Mouse (Mus musculus) gastrocnemius, postnatal 14 days (tissue): ENCODE data around the gene Gfi1. TPM values are rescaled to one million over a fixed set of nuclear protein-coding genes. Genes with fewer than 3 reads are reported as not detected.

Experiments
- DNase-seq: peaks from one replicate; pipeline ENCODE4 v3.0.0; 2021; ENCODE audit warnings: mixed read lengths
- intact Hi-C: fragments of 180-260 bp; cut with DNase I; formaldehyde crosslinking; loops from one replicate; pipeline ENCODE4 v1.15.1; 2025; ENCODE audit warnings: low total_unique reads
- long read RNA-seq, 2 experiments: library from polyadenylated mRNA; stranded (forward); transcript quantifications; one replicate each; pipeline ENCODE4 v2.0.0; 2021
- total RNA-seq, 2 experiments: library from RNA; stranded (reverse); gene quantifications; 2 replicates each; pipeline ENCODE4 v1.2.3; 2021

Gfi1 gene
- not detected for total RNA-seq
- long read RNA-seq, experiment 1, result 0 reads
- long read RNA-seq, experiment 2, result 0 reads

DNA sequence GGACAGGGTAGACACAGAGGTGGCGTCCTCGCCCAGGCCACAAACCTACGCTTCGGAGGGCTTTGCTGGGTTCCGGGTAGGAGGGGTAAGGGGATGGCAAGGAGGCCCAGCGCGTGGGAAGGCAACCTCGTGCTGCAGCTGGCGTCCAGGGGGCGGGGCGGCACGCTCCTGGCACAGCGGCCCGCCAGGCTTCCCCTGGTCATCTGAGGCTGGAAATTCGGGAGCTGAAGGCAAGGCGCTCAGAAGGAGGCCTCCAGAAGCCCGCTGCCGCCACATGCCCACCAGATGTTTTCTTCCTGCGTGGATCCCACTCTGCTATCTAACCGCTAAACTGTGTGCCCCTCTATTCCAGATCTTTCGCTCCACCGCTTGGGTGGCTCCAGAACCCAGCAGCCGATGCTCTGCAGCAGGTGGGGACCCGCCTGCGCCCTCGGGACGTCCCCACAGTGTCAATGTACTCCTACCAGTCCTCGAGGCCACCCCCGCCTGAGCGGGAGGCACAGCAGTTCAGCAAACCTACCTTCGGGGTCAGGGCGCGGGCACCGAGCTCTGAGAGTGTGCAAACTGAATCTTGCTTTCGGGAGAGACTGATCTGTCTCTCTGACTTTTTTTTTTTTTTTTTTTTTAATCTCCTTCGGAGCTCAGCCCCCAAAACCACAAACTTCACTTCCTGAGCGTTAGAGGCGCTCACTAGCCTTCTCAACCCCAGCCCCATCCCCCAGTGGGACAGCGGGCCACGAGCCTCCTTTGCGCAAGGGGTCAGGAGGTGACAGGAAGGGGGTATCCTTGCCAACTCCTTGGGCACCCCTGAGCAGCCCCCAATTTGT, at the start of gene Gfi1:
Gfi1 (minus strand) TSS at position 602 of the 827 bp plus-strand sequence.
- peak; percentile 14 for DNase-seq

DNA sequence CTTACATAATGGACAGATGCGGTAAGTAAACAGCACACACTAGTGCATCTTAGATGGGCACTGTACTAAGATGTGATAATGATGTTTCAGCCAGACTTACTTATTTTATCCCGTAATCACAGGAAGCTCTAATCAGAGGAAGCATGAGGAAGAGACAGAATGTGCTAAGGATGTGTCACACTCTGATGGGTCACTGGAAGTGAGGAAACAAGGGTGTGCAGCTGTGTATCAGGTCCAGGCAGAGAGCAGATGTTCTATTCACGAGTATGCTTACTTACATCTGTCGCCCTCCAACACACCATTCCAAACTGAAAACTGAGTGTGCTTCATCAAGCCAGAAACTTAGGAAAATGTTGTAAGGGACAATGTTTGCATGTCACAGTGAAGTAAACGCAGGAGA, 46.2 kb upstream of the Gfi1 start:
- intact Hi-C loops, result no loop called here
- DNase-seq, result no peak

More for the DNA sequence above, at the start of gene Gfi1:
- intact Hi-C loops, result no loop called here

DNA sequence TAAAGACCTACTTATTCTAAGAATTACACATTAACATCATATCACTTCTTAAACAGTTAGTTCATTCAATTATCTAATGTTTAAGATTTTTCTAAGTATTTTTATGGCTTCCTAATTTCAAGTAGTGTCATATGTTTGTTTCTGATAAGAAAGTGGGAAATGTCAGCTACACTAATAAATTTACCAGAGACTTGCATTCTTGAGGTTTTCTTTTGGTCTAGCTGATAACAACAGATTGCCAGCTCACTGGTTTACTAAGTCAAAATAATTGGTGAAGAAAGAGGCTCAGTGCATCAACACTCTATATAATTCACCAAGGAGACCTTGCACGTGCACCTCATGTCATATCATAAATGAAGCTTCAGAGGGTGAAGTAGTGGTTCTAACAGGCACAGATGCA, 42.4 kb upstream of the Gfi1 start:
- intact Hi-C loops, result no loop called here

DNA sequence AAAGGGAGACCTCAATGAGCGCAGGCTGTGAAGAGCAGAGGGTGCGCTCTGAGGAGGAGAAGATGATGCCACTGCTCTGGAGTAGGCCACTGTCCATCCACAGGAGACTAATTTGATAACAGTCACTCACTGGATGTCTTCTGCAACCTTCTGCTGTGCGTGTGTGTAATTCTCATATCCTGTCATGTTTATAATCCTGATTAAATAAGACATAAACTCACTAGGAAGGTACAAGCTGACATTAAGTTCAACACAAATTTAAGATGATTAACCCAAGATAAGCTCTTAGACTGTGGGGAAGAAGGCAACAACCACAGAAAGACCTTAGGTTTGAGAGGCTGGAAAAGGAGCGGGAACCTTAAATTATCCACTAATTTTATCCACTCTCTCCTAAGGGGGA, 40.1 kb upstream of the Gfi1 start:
- intact Hi-C loops, result no loop called here

More for the DNA sequence above, 42.4 kb upstream of the Gfi1 start:
- DNase-seq, result no peak

DNA sequence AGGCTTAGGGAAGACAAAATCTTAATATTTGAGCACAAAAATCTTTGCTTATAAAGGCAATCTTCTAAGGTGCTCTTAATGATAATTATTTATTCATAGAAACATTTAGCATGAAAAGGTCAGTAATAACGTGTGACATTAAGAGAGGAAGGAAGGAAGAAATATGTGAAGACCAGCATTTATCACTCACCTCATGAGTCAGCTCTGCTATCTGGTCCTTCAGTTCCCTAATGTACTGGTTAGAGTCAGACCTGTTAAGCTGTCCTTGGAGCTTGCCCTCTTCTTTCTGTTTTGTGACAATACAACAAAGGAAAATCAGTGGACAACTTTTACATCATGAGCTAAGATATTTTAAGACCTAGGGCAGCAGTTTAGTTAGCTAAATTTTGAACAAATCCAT, 38.6 kb upstream of the Gfi1 start:
- intact Hi-C loops, result no loop called here

More for the DNA sequence above, 40.1 kb upstream of the Gfi1 start:
- DNase-seq, result no peak

DNA sequence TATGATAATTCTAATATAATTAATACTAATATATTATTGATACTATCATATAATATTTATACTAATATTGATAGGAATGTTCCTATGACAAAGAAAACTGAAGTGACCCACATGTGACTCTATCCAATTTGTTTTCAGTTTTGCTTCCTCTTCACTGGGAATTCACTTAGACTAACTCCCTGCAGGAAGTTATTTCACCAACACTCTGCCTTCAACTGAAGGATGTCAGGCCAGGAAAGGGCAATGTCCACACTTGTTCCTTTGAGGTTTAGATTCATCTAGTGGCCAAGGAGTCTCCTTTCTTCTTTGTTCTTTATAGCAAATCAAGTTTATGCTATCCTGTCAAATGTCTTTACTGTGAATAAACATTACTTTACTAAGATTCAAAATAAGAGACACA, 37.8 kb upstream of the Gfi1 start:
- DNase-seq, result no peak
- intact Hi-C loops, result no loop called here

More for the DNA sequence above, 38.6 kb upstream of the Gfi1 start:
- DNase-seq, result no peak

DNA sequence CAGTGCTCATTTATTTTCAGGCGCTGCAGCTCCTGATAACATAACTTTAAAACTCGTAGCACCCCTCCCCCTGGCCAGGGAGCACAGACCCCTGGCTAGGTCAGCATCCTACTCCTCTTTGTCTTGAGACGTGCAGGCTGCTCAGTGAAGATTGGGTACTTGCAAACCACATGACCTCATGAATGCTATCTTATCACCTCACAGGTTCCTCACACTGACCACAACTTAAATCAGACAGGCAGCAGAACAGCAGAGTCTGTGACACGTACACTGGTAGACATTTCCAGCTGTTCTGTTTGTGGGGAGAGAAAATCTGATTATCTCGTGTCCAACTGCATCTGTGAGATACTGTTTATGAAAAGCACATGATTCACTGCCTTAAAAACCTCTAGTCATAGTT, 33.3 kb upstream of the Gfi1 start:
- no peak for DNase-seq
- intact Hi-C loops, result no loop called here

DNA sequence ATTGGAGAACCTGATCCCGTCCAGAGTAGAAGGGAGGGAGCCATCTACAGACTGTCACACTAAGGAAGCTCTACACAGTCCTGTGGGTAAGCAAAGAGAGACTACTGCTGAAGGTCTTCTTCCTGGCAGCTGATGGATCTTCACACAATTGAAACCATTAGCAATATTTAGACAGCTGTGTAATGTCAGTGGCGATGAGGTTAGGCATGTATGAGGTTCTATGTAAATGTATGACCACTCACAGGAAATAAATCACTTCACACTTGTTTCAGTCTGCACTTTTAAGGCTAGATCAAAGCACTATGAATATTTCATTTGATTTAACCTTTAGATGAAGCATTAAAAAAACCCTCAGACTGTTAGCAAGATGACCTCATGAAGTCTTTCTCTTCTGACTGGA, 30.2 kb upstream of the Gfi1 start:
- intact Hi-C loops, result no loop called here
- DNase-seq, result no peak

DNA sequence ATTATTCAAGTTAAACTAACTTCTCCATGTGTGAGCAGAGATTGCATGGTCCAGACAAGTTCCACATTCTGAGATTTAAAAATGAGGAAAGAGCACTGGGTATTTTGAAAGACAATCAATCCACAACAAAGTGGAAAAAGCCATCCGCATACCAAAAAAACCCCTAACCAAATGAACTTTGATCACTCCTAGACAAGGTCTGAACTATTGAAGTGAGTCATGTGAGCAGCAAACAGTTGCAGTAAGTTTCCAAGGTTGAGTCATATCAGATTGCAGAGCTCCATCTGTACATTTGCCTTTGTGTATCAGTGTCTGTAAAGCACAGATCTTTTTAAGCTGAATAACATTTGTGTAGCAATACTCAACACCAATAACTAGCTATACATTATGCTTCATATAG, 28.9 kb upstream of the Gfi1 start:
- intact Hi-C loops, result no loop called here
- no peak for DNase-seq

DNA sequence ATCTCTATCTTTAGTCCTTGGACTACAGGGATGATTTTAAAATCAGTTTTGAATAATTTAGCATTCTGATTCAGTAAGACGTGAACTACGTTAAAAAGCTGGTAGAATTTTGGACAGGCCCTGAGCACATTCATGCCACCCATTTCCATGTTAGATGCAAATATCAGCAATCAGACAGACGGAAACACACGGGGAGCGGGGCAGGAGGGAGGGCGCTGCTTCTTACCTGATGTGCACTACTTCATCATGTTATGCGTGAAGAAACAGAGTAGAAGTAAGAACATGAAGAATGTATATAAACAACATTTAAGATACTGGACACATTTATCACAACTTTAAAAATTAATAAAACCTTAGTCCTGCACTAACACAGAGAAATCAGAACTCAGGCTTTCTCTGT, 27.8 kb upstream of the Gfi1 start:
- no peak for DNase-seq
- intact Hi-C loops, result no loop called here

DNA sequence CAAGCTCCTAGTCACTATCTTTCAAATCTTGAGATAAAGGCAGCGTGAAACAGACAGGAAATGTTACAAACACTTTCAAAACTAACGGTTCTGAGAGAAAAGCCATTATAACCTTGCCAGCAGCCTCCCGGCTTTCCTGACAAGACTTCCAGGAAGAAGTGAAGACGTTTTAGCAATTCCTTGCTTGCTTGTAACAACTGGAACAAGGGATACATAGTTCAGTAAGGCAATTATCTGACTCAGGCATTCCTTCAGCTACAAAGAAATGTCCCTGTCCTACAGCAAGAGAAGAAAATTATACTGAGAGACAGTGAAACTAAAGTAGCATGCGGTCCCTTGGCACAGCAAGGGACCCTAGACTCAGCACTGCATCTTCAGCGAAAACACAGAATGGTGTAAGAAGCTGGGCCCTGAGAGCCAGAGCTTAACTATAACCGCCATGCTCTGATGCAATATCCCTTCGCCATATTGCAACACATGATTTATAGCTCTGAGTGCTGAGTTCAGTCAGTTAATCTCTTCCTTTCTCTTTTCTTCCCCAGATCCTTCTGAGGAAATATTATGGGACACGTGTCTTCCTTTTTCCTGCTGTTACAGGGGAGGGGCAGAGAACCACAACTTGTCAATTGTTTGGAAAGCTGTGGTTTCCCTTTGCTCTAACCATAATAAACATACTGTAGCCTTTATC, 23.5 kb upstream of the Gfi1 start:
- no peak for DNase-seq
- intact Hi-C loops, result no loop called here

DNA sequence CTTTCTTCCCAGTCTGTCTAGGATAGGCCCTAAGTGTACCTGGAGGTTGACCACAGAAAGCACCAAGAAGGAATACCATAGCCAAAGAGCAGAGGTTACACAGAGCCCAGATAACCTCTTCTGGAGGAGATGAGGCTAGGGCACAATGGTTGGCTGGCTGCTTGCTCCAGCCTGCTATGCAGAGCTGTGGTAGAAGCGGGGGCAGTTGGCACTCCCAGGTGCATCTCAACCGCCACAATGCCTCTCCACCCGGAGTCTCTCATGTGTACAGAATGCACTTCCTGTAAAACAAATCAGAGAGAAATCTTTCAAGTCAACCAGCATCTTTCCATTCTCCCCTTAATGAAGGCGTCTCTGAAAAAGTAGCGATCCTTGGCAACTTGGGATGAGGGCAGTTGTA, 13.2 kb upstream of the Gfi1 start:
- intact Hi-C loops, result no loop called here
- no peak for DNase-seq

DNA sequence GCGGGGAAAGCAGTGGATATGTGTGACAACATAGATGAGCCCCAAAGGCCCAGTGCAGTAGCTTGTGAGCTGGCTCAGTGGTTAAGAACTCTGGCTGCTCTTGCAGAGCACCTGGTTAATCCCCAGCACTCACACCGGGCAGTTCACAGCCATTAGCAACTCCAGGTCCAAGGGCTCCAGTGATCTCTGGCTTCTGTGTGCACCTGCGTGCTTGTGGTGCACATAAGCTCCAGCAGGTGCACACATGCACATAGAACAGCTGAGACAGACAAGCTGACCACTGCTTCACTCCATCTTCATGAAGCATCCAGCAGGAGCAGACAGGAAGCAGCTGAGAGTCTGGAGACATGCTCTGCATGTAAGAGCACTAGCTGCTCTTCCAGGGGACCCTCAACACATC, 12.5 kb upstream of the Gfi1 start:
- no peak for DNase-seq
- intact Hi-C loops, result no loop called here

DNA sequence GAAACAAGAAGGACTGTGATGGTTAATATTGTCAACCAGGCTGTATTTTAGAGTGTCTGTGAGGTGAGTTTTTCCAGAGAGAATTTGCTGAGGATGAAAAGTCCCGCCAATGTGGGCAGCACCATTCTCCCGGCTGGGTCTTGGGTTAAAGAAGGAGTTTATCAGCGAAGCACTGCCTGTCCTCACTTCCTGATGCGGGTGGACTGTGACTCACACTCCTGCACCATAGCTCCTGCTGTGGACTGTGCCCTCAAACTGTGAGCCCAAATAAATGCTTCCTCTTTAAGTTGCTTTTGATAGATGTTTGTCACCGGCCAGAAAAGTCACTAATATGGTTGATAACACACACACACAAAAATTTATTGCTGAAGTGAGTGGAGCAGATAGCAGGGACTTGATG, 10.3 kb upstream of the Gfi1 start:
- no peak for DNase-seq
- intact Hi-C loops, result no loop called here

DNA sequence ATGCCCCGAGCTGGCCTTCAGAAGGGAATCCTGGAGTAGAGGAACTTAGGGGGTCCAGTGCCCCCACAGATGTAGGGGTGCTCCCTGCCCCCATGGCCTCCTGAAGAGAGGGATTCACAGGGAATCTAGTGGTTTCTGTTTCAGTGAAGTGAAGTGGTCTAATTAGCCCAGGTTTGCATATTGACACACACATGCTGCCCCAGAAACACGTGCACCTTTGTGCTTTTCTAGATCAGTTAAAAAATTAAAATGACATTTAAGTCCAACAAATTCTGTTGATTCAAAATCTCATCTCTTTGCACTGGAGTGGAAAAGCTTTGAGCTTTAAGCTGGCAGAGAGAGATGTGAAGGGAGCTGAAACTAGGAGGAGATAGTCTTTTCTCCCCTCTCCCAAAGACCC, 6.0 kb upstream of the Gfi1 start:
- no peak for DNase-seq
- intact Hi-C loops, result no loop called here

DNA sequence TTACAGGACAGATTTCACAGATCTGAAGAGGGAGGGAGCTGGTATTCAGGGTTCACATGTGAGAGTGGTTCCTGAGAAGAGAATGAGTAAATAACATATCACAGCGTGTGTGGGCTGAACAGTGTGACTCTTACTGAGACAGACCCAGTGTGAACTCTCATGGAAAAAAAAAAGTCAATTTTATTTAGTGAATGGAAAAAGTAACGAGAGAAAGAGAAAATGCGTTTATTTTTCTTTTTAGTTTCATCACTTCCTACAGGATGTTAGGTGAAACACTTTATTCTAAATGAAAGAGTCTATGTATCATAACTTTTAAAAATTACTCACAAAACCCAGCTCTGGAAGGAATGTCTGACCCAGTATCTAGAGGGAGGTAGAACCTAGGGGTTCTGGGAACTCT, 5.6 kb upstream of the Gfi1 start:
- intact Hi-C loops, result no loop called here
- no peak for DNase-seq

DNA sequence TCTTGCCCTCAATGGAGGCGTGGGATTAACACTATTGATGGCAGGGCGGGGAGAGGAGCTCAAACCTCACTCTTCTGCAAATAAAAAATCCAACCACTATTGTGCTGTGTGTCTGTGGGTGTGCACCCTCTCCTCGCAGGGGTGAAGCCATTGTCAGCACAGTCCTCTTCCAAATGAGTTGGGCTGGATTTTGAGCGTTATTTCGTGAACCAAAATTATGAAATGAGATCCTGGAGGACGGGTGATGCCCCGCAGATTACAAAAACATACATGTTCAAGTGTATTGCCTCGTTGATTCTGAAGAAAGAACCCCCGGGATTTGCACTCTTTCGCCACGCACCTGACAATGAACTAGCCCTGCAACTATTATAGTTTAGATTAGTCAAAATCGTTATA, 1.2 kb upstream of the Gfi1 start:
- intact Hi-C loops, result no loop called here
- DNase-seq, result no peak

DNA sequence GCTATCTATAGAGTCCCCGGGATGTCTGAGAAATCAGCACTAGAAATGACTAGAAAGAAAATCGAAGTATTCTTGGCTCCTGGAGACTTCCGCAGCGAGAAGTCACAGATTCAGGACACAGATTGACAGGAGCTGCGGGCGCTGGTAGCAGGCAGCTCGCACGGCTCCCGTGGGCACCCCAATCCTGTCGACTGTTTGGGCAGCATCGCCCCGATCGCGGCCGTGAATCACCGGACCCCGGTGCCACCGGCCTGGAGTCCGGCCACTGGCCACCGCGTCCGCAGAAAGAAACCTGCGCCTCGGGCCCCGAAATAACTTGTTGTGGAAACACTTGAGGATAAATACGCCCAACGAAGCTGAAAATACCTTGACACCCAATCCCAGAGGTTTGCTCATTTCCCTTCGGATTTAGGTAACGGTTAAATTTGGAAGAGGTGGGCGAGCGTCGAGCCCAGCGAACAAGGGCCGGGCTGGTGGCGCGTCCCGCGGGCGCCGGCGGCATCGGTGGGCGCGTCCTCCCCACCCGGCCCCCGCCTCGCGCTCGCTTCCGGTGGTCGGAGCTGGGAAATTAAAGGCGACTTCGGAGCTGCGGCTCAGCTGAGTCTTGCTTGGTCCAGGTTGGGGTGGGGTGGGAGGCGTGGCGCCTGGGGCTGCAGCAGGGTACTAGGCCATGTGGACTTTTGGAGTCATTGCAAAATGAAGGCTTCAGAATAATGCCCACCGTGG, 608 bp upstream of the Gfi1 start:
- DNase-seq, result no peak
- intact Hi-C loops, result no loop called here

DNA sequence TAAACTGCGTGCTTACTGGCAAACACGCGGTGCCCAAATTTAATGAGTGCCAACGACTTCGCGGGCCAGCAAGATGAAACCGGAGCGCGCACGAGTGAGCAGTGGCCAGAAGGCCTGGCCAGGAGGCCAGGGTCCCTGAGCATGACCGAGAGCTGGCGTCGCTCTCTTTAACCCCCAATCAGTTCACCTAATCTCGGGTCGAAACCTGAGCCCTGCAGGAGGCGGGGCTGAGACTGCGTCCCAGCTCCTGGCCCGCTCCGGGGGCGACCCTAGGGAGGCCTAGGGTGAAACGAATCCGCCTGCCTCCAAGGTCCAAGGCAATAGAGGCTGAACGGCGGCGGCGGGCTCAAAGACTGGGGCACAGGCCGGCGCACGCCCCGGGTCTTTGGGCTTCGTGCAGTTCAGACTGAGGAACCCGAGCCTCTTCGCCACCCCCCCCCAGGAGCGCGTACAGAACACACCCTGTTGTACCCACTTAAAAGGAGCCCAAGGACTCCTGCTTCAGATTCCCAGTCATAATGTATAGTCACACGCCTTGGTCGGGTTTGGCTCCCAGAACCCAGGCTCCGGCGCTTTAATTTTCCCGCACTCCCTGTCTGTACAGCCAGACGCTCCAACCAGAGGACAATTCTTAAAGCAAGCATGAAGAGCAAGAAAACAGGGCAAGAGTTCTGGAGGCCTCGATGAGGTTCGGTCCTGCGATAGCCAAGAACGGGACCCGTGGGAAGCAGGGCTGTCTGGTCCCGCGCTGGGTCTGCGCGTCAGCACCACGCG, 988 bp downstream of the Gfi1 start:
- intact Hi-C loops, result no loop called here
- no peak for DNase-seq
